Mouse (Mus musculus) liver, embryonic 11.5 days (tissue): ENCODE results near the gene Gins1. TPM values are rescaled to one million over a fixed set of nuclear protein-coding genes. Genes with fewer than 3 reads are reported as not detected.

Source experiments
- ATAC-seq: fragments of 200-750 bp; cut with Nextera tagmentation; replicated peaks from 2 replicates; pipeline ENCODE4 v1.8.0; 2017; ENCODE audit warnings: moderate number of reproducible peaks, mild to moderate bottlenecking, moderate TSS enrichment, moderate library complexity; ENCODE audit not compliant: low FRiP score
- DNase-seq: peaks from one replicate; pipeline ENCODE4 v3.0.0-alpha.2; 2017; ENCODE audit warnings: low spot score
- H3K27ac ChIP-seq: fragments of 300-500 bp; sonication (generic); 2 replicates; pipeline ENCODE4 v1.5.1; 2014; ENCODE audit warnings: mild to moderate bottlenecking, low read depth, low read length, control low read depth
- H3K27me3 ChIP-seq: fragments of 300-500 bp; sonication (generic); replicated peaks from 2 replicates; pipeline ENCODE4 v1.6.1; 2014; ENCODE audit warnings: low read length, mixed read lengths; ENCODE audit not compliant: control insufficient read depth, insufficient read depth
- H3K36me3 ChIP-seq: fragments of 300-500 bp; sonication (generic); 2 replicates; pipeline ENCODE4 v1.6.1; 2014; ENCODE audit warnings: mild to moderate bottlenecking, low read length, moderate library complexity, mixed read lengths; ENCODE audit not compliant: control insufficient read depth, insufficient read depth
- H3K4me1 ChIP-seq: fragments of 300-500 bp; sonication (generic); replicated peaks from 2 replicates; pipeline ENCODE4 v1.6.1; 2014; ENCODE audit warnings: low read length, mixed read lengths; ENCODE audit not compliant: control insufficient read depth, insufficient read depth
- H3K4me2 ChIP-seq: fragments of 300-500 bp; sonication (generic); 2 replicates; pipeline ENCODE4 v1.6.1; 2014; ENCODE audit warnings: mild to moderate bottlenecking, control low read depth, moderate library complexity
- H3K4me3 ChIP-seq: fragments of 300-500 bp; sonication (generic); 2 replicates; pipeline ENCODE4 v1.5.1; 2014; ENCODE audit warnings: low read depth, low read length, control low read depth
- H3K9ac ChIP-seq: fragments of 300-500 bp; sonication (generic); 2 replicates; pipeline ENCODE4 v1.6.1; 2014; ENCODE audit warnings: low read depth, low read length, control low read depth
- H3K9me3 ChIP-seq: fragments of 300-500 bp; sonication (generic); 2 replicates; pipeline ENCODE4 v1.6.1; 2016; ENCODE audit warnings: low read length, inconsistent platforms, mixed read lengths; ENCODE audit not compliant: control insufficient read depth
- WGBS: fragments of 180-500 bp; shearing (Covaris S2); extraction: QIAGEN DNeasy Blood & Tissue Kit; methylation state at CpG from one replicate; pipeline ENCODE4 v1.1.7; 2014; 5-methylcytosine and 5-hydroxymethylcytosine counted together
- polyA plus RNA-seq: library from polyadenylated mRNA; unstranded; fragments of >200 nt; fragmentation: Nextera tagmentation; extraction: Ambion mirVana; gene quantifications from 2 replicates; pipeline ENCODE4 v1.2.1, GENCODE M21; 2014

Gins1 gene
- polyA plus RNA-seq, 1 experiment from 2014 or later, result 65.8 TPM

GRCm38 (mm10) chr2:150877561-150877960 lies 27.6 kb upstream of the Gins1 start:
- 89% methylated on average over 4 of the region's 4 CpGs for WGBS
- Histone ChIP-seq H3K36me3 (no peaks in the 10 kb centered on the region), H3K4me2 (no peak overlapping the region), H3K27me3 (no peaks in the 10 kb centered on the region), H3K9ac (no peak overlapping the region), H3K4me3 (no peak overlapping the region), H3K4me1 (peaks cover 6% of the 10 kb centered on the region), H3K27ac (no peak overlapping the region), H3K9me3 (no peaks in the 10 kb centered on the region)
- ATAC-seq (no peak), DNase-seq (no peak)

- H3K9ac ChIP-seq, result no peak overlapping the region
- DNase-seq, result no peak
- ATAC-seq, result no peak
- H3K27ac ChIP-seq, result no peak overlapping the region
- H3K4me1 ChIP-seq, result peaks cover 3% of the 10 kb centered on the region; the same call in 1 of the 2 replicates
- no peak overlapping the region for H3K4me3 ChIP-seq
- WGBS, result 88% methylated on average over 8 of the region's 8 CpGs
- H3K27me3 ChIP-seq, result no peaks in the 10 kb centered on the region
- no peaks in the 10 kb centered on the region for H3K36me3 ChIP-seq
- H3K9me3 ChIP-seq, result no peaks in the 10 kb centered on the region
- no peak overlapping the region for H3K4me2 ChIP-seq
These were observed 21.0 kb upstream of the Gins1 start for GRCm38 (mm10) chr2:150884075-150884778.

GRCm38 (mm10) chr2:150884779-150885110 lies 20.5 kb upstream of the Gins1 start:
- Histone ChIP-seq H3K4me2 (no peak overlapping the region), H3K4me3 (no peak overlapping the region), H3K9me3 (no peaks in the 10 kb centered on the region), H3K4me1 (peaks cover 3% of the 10 kb centered on the region; the same call in 1 of the 2 replicates), H3K9ac (no peak overlapping the region), H3K27me3 (no peaks in the 10 kb centered on the region), H3K27ac (no peak overlapping the region), H3K36me3 (no peaks in the 10 kb centered on the region)
- 75% methylated on average over 1 of the region's 1 CpGs for WGBS
- ATAC-seq (no peak), DNase-seq (no peak)

DNA sequence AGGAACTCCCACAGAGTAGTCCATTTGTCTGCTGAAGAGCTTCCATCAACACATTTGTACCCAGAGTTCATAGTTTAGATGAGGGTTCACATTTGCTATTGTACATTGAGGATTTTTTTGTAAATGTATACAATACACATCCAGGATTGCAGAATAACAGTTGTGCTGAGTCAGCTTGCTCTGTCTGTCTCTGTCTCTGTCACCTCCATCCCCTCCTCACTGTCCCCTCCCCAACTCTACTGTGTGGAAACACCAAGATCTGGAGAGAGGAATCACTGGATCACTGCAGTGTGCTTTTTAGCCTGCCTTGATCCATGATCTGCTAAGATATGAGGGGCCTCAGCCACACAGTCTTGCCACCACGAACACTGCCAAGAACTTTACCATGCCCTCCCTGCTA lies 19.4 kb upstream of the Gins1 start:
- Histone ChIP-seq H3K4me3 (no peak overlapping the region), H3K4me1 (peaks cover 3% of the 10 kb centered on the region; the same call in 1 of the 2 replicates), H3K27me3 (no peaks in the 10 kb centered on the region), H3K9ac (no peak overlapping the region), H3K4me2 (no peak overlapping the region), H3K36me3 (no peaks in the 10 kb centered on the region), H3K9me3 (no peaks in the 10 kb centered on the region), H3K27ac (no peak overlapping the region)
- WGBS, result 73% methylated on average over 1 of the region's 1 CpGs
- DNase-seq (no peak), ATAC-seq (no peak)

DNA sequence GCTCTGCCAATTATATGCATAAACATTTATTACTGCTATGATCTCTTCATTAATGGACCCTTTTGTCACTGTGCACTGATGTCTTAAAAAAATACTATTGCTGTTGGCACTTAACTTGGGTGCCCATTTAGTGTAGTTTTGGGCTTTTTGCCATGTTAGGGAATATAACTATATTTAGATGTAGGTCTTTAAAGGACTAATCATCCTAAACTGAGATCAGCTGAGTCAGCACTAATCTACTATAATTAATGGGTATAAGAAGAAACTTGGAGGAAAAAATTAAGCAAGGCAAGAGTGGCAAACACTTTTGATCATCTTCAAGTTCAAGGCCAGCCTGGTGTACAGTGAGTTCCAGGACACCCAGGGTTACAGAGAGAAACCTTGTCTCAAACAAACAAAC lies 18.9 kb upstream of the Gins1 start:
- Histone ChIP-seq H3K27ac (no peak overlapping the region), H3K9ac (no peak overlapping the region), H3K4me2 (no peak overlapping the region), H3K36me3 (no peaks in the 10 kb centered on the region), H3K4me1 (peaks cover 3% of the 10 kb centered on the region; the same call in 1 of the 2 replicates), H3K4me3 (no peak overlapping the region), H3K27me3 (no peaks in the 10 kb centered on the region), H3K9me3 (no peaks in the 10 kb centered on the region)
- no peak for DNase-seq
- no peak for ATAC-seq

DNA sequence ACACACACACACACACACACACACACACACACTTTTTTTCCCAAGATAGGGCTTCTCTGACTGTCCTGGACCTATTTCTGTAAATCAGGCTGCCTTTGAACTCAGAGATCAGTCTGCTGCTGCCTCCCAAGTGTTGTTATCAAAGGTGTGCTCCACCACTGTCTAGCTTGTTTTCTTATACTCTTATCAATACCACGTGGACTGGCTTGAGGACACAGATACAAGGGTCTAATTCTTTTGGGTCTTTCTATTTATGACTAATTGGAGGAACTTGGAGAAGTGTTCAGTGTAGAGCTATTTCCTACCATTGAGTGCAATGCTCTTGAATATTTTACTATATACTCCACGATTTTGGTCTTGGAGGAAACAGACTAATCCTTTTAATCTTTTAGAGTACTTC lies 17.8 kb upstream of the Gins1 start:
- WGBS, result 57% methylated on average over 2 of the region's 2 CpGs
- ATAC-seq (peak; percentile 48; the same call in 1 of the 2 replicates), DNase-seq (no peak)
- Histone ChIP-seq H3K4me1 (peaks cover 3% of the 10 kb centered on the region; the same call in 1 of the 2 replicates), H3K9me3 (no peaks in the 10 kb centered on the region), H3K4me2 (no peak overlapping the region), H3K27me3 (no peaks in the 10 kb centered on the region), H3K4me3 (no peak overlapping the region), H3K27ac (no peak overlapping the region), H3K36me3 (no peaks in the 10 kb centered on the region), H3K9ac (no peak overlapping the region)

GRCm38 (mm10) chr2:150894617-150895267 lies 10.5 kb upstream of the Gins1 start:
- Histone ChIP-seq H3K9ac (no peak overlapping the region), H3K4me3 (no peak overlapping the region), H3K27ac (no peak overlapping the region), H3K9me3 (no peaks in the 10 kb centered on the region), H3K4me2 (no peak overlapping the region), H3K4me1 (no peaks in the 10 kb centered on the region), H3K36me3 (no peaks in the 10 kb centered on the region), H3K27me3 (no peaks in the 10 kb centered on the region)
- no peak for ATAC-seq
- no peak for DNase-seq
- WGBS, result 76% methylated on average over 2 of the region's 2 CpGs

GRCm38 (mm10) chr2:150895691-150896252 lies 9.4 kb upstream of the Gins1 start:
- no peak overlapping the region for H3K27ac ChIP-seq
- no peaks in the 10 kb centered on the region for H3K9me3 ChIP-seq
- no peak for ATAC-seq
- no peak overlapping the region for H3K9ac ChIP-seq
- H3K27me3 ChIP-seq, result no peaks in the 10 kb centered on the region
- H3K36me3 ChIP-seq, result no peaks in the 10 kb centered on the region
- 79% methylated on average over 7 of the region's 7 CpGs for WGBS
- no peak for DNase-seq
- H3K4me1 ChIP-seq, result no peaks in the 10 kb centered on the region
- H3K4me2 ChIP-seq, result no peak overlapping the region
- no peak overlapping the region for H3K4me3 ChIP-seq

DNA sequence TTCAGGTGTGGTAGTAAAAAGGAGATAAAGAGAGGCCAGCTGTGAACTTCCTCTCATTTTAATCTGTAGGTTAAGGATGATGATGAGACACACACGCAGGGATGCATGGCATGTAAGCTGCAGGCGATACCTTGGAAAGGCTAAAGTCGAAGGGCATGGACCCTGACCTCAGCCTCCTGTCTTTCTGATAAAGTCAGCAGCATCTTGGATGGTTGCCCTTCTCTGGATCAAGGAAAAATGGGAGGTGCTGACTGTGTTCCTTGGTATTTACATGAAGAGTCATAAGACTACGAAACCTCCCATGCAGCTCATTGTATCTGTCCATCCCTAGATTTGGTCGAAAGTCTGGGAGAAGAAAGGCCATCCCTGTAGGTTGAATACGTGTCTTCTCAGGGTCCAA lies 4.9 kb upstream of the Gins1 start:
- ATAC-seq (no peak), DNase-seq (no peak)
- Histone ChIP-seq H3K36me3 (no peaks in the 10 kb centered on the region), H3K27ac (no peak overlapping the region), H3K4me3 (no peak overlapping the region), H3K9ac (no peak overlapping the region), H3K4me2 (no peak overlapping the region), H3K9me3 (no peaks in the 10 kb centered on the region), H3K27me3 (no peaks in the 10 kb centered on the region), H3K4me1 (peaks cover 6% of the 10 kb centered on the region)
- 84% methylated on average over 6 of the region's 6 CpGs for WGBS
